Mouse (Mus musculus) MEL (cell line): Measurements from ENCODE around the gene Creb5. TPM values are rescaled to one million over a fixed set of nuclear protein-coding genes. Genes with fewer than 3 reads are reported as not detected.

Experiments
- DNase-seq: peaks from one replicate; pipeline ENCODE4 v3.0.0; 2011; ENCODE audit warnings: low read depth, low spot score
- H3K27ac ChIP-seq: 2 replicates; pipeline ENCODE4 v1.5.1; 2012; ENCODE audit warnings: low read depth, mild to moderate bottlenecking, control low read depth, low read length, moderate library complexity; ENCODE audit not compliant: control insufficient read depth
- H3K27me3 ChIP-seq, 2 experiments: fragments of 150-350 bp in 1 of 2; sonication (generic) in 1 of 2; 2 replicates each; pipeline ENCODE4 v1.6.1; 2012; ENCODE audit warnings: low read length in 2 of 2, mild to moderate bottlenecking in 2 of 2, improper control_type of control experiment in 1 of 2, moderate library complexity in 1 of 2; ENCODE audit not compliant: insufficient read depth in 2 of 2, control insufficient read depth in 1 of 2
- H3K36me3 ChIP-seq, 2 experiments: 2 replicates each; pipeline ENCODE4 v1.6.1; 2012 to 2014; ENCODE audit warnings: low read length in 2 of 2, improper control_type of control experiment in 1 of 2, inconsistent platforms in 1 of 2, mild to moderate bottlenecking in 1 of 2; ENCODE audit not compliant: insufficient read depth in 2 of 2, control insufficient read depth in 1 of 2
- H3K4me1 ChIP-seq, 2 experiments: fragments of 150-350 bp in 1 of 2; sonication (generic) in 1 of 2; 2 replicates each; pipeline ENCODE4 v1.6.1; 2012; ENCODE audit warnings: low read length in 2 of 2, improper control_type of control experiment in 1 of 2, mild to moderate bottlenecking in 1 of 2; ENCODE audit not compliant: insufficient read depth in 2 of 2, control insufficient read depth in 1 of 2
- H3K4me3 ChIP-seq, 2 experiments: fragments of 150-350 bp in 1 of 2; sonication (generic) in 1 of 2; 2 replicates each; pipeline ENCODE4 v1.5.1; 2012; ENCODE audit warnings: low read depth in 2 of 2, low read length in 2 of 2, mild to moderate bottlenecking in 2 of 2, moderate library complexity in 2 of 2, control low read depth in 1 of 2, improper control_type of control experiment in 1 of 2; ENCODE audit not compliant: control insufficient read depth in 1 of 2, insufficient read depth in 1 of 2
- H3K79me2 ChIP-seq: 2 replicates; pipeline ENCODE4 v1.6.1; 2012; ENCODE audit warnings: mild to moderate bottlenecking, low read length, moderate library complexity; ENCODE audit not compliant: control insufficient read depth, poor library complexity, insufficient read depth
- H3K9ac ChIP-seq: 2 replicates; pipeline ENCODE4 v1.6.1; 2012; ENCODE audit warnings: low read depth, mild to moderate bottlenecking, control low read depth, low read length, moderate library complexity; ENCODE audit not compliant: control insufficient read depth, poor library complexity, severe bottlenecking
- H3K9me3 ChIP-seq: fragments of 150-350 bp; sonication (generic); replicated peaks from 2 replicates; pipeline ENCODE4 v1.6.1; 2012; ENCODE audit warnings: mild to moderate bottlenecking, low read length, improper control_type of control experiment, moderate library complexity; ENCODE audit not compliant: insufficient read depth
- GABPA ChIP-seq: IDR thresholded peaks from 2 replicates; pipeline ENCODE4 v1.6.1; 2012; ENCODE audit warnings: low read depth, mild to moderate bottlenecking, inconsistent platforms, low read length, improper control_type of control experiment, moderate library complexity
- JUND ChIP-seq: IDR thresholded peaks from 2 replicates; pipeline ENCODE4 v1.6.1; 2011; ENCODE audit warnings: low read depth, mild to moderate bottlenecking, improper control_type of control experiment, low read length
- KAT2A ChIP-seq: conservative IDR thresholded peaks from 2 replicates; pipeline ENCODE4 v1.6.1; 2012; ENCODE audit warnings: low read depth, low read length, improper control_type of control experiment, inconsistent platforms
- MEF2A ChIP-seq: IDR thresholded peaks from 2 replicates; pipeline ENCODE4 v1.6.1; 2014; ENCODE audit warnings: low read depth, mild to moderate bottlenecking, inconsistent platforms, low read length, improper control_type of control experiment; ENCODE audit not compliant: poor library complexity, insufficient replicate concordance, severe bottlenecking; ENCODE audit errors: extremely low read depth
- MXI1 ChIP-seq: IDR thresholded peaks from 2 replicates; pipeline ENCODE4 v1.6.1; 2011; ENCODE audit warnings: mild to moderate bottlenecking, low read depth, low read length, improper control_type of control experiment
- MYB ChIP-seq: IDR thresholded peaks from 2 replicates; pipeline ENCODE4 v1.6.1; 2011; ENCODE audit warnings: mild to moderate bottlenecking, low read depth, low read length, improper control_type of control experiment
- MYC ChIP-seq: IDR thresholded peaks from 2 replicates; pipeline ENCODE4 v1.6.1; 2011; ENCODE audit warnings: low read depth, mild to moderate bottlenecking, low read length, improper control_type of control experiment, moderate library complexity
- NRF1 ChIP-seq: IDR thresholded peaks from 2 replicates; pipeline ENCODE4 v1.6.1; 2014; ENCODE audit warnings: low read depth, mild to moderate bottlenecking, inconsistent platforms, low read length, improper control_type of control experiment, moderate library complexity; ENCODE audit not compliant: poor library complexity, insufficient read depth, severe bottlenecking
- POLR2AphosphoS5 ChIP-seq: IDR thresholded peaks from 2 replicates; pipeline ENCODE4 v1.6.1; 2012; ENCODE audit warnings: low read depth, borderline replicate concordance, mild to moderate bottlenecking, inconsistent platforms, low read length, moderate library complexity, mixed read lengths
- RAD21 ChIP-seq: IDR thresholded peaks from 2 replicates; pipeline ENCODE4 v1.6.1; 2011; ENCODE audit warnings: mild to moderate bottlenecking, low read depth, low read length, improper control_type of control experiment
- SMC3 ChIP-seq: IDR thresholded peaks from 2 replicates; pipeline ENCODE4 v1.6.1; 2011; ENCODE audit warnings: low read depth, low read length, improper control_type of control experiment
- TAL1 ChIP-seq: IDR thresholded peaks from 2 replicates; pipeline ENCODE4 v1.6.1; 2012; ENCODE audit warnings: mild to moderate bottlenecking, inconsistent platforms, low read length, moderate library complexity, mixed read lengths
- TCF12 ChIP-seq: IDR thresholded peaks from 2 replicates; pipeline ENCODE4 v1.6.1; 2014; ENCODE audit warnings: low read depth, mild to moderate bottlenecking, inconsistent platforms, low read length, improper control_type of control experiment, moderate library complexity
- UBTF ChIP-seq: IDR thresholded peaks from 2 replicates; pipeline ENCODE4 v1.6.1; 2012; ENCODE audit warnings: low read depth, mild to moderate bottlenecking, inconsistent platforms, low read length, improper control_type of control experiment, moderate library complexity, borderline replicate concordance; ENCODE audit not compliant: insufficient read depth
- USF1 ChIP-seq: IDR thresholded peaks from 2 replicates; pipeline ENCODE4 v1.6.1; 2014; ENCODE audit warnings: low read depth, mild to moderate bottlenecking, inconsistent platforms, low read length, improper control_type of control experiment, moderate library complexity
- USF2 ChIP-seq, 2 experiments: IDR thresholded peaks; 2 replicates each; pipeline ENCODE4 v1.6.1; 2011 to 2012; ENCODE audit warnings: improper control_type of control experiment in 2 of 2, low read length in 2 of 2, borderline replicate concordance in 1 of 2, inconsistent platforms in 1 of 2, low read depth in 1 of 2, mild to moderate bottlenecking in 1 of 2; ENCODE audit not compliant: insufficient read depth in 1 of 2
- ZKSCAN1 ChIP-seq: IDR thresholded peaks from 2 replicates; pipeline ENCODE4 v1.6.1; 2012; ENCODE audit warnings: low read depth, mild to moderate bottlenecking, inconsistent platforms, low read length, improper control_type of control experiment, moderate library complexity
- ZMIZ1 ChIP-seq: IDR thresholded peaks from 2 replicates; pipeline ENCODE4 v1.6.1; 2012; ENCODE audit warnings: low read depth, mild to moderate bottlenecking, inconsistent platforms, low read length, improper control_type of control experiment, moderate library complexity
- ZNF384 ChIP-seq: IDR thresholded peaks from 2 replicates; pipeline ENCODE4 v1.6.1; 2012; ENCODE audit warnings: low read depth, mild to moderate bottlenecking, inconsistent platforms, low read length, improper control_type of control experiment
- polyA plus RNA-seq, 2 experiments: library from polyadenylated mRNA; stranded (reverse) in 1 of 2; unstranded in 1 of 2; fragments of >175 nt in 1 of 2; fragments of >200 nt in 1 of 2; gene quantifications; 2 replicates each; pipeline versions ENCODE4 v1.2.1 to v1.2.4; 2012; ENCODE audit warnings: low replicate concordance in 2 of 2, low read depth in 1 of 2; ENCODE audit not compliant: insufficient read length in 2 of 2, insufficient read depth in 1 of 2, missing spikeins in 1 of 2
- total RNA-seq: library from RNA; depleted of rRNA; stranded (reverse); fragments of 300-350 nt; gene quantifications from 2 replicates; pipeline ENCODE4 v1.2.3, GENCODE M21; 2012

Creb5 gene
- total and polyA plus RNA-seq, 3 experiments = not detected

GRCm38 (mm10) chr6:53678307-53678706 is 391.2 kb downstream of the Creb5 start:
- H3K79me2 ChIP-seq = no peaks in the 10 kb centered on the region
- no peak overlapping the region for H3K9ac ChIP-seq
- H3K4me1 ChIP-seq = no peaks in the 10 kb centered on the region
- H3K27ac ChIP-seq = no peak overlapping the region
- no peaks in the 10 kb centered on the region for H3K36me3 ChIP-seq
- TF ChIP-seq MYB (no peak), MEF2A (no peak), SMC3 (no peak), MYC (no peak), ZNF384 (no peak), NRF1 (no peak), GABPA (no peak), USF2 (IDR thresholded peaks at IDR 0.05; ENCODE audit: borderline replicate concordance in 1 of 2, insufficient read depth in 1 of 2, low read depth in 1 of 2, low read length in 2 of 2) (no peak), TCF12 (no peak), KAT2A (no peak), ZMIZ1 (no peak), JUND (no peak), ZKSCAN1 (no peak), UBTF (no peak), USF1 (no peak)
- TF ChIP-seq, all 39 proteins: peak for 0
- Histone ChIP-seq H3K4me3 (no peak overlapping the region), H3K27me3 (no peaks in the 10 kb centered on the region), H3K9me3 (no peaks in the 10 kb centered on the region)
- DNase-seq = no peak

GRCm38 (mm10) chr6:53680046-53680445 is 393.0 kb downstream of the Creb5 start:
- Histone ChIP-seq H3K9me3 (no peaks in the 10 kb centered on the region), H3K79me2 (no peaks in the 10 kb centered on the region), H3K27ac (no peak overlapping the region), H3K9ac (no peak overlapping the region), H3K4me1 (no peaks in the 10 kb centered on the region), H3K27me3 (no peaks in the 10 kb centered on the region), H3K4me3 (no peak overlapping the region), H3K36me3 (no peaks in the 10 kb centered on the region)
- TF ChIP-seq RAD21 (no peak), MXI1 (no peak), TAL1 (no peak), POLR2AphosphoS5 (no peak)
- DNase-seq = no peak
